ENCODE assay signal across 23 mouse cellular contexts in genomic region chr1:52658160-52658559, GRCm38 (mm10).
"Had no signal": no experiment of that assay in that cellular context is flagged by ENCODE, and none has a peak within 500 bp of the region (broad histone marks: within the 10 kb centered on the region; RNA-seq: fewer than 3 reads in every experiment).

No protein-coding gene starts in this region.

- H3K4me2 ChIP-seq: heart, embryonic 12.5 days; hindbrain, embryonic 12.5 days; hindbrain, embryonic 14.5 days; intestine, embryonic 15.5 days; limb, embryonic 13.5 days; limb, embryonic 15.5 days; liver, embryonic 12.5 days had no signal

- H3K9ac ChIP-seq: heart, embryonic 12.5 days; hindbrain, embryonic 12.5 days; hindbrain, embryonic 14.5 days; intestine, embryonic 15.5 days; limb, embryonic 13.5 days; limb, embryonic 15.5 days; liver, embryonic 12.5 days had no signal

- H3K27ac ChIP-seq: gastrocnemius, adult 2 months; heart, embryonic 10.5 days; hindbrain, embryonic 10.5 days; hindbrain, embryonic 12.5 days; hindbrain, embryonic 14.5 days; intestine, embryonic 15.5 days; layer of hippocampus, adult 2 months; left cerebral cortex, adult 2 months; limb, embryonic 13.5 days; limb, embryonic 15.5 days; liver, embryonic 12.5 days had no signal

- H3K4me3 ChIP-seq: gastrocnemius, adult 2 months; heart, embryonic 10.5 days; heart, embryonic 12.5 days; hindbrain, embryonic 10.5 days; hindbrain, embryonic 12.5 days; intestine, embryonic 15.5 days; layer of hippocampus, adult 2 months; left cerebral cortex, adult 2 months; limb, embryonic 13.5 days; limb, embryonic 15.5 days; liver, embryonic 12.5 days had no signal

- H3K4me1 ChIP-seq: heart, embryonic 10.5 days; hindbrain, embryonic 10.5 days; hindbrain, embryonic 12.5 days; intestine, embryonic 15.5 days; limb, embryonic 15.5 days had no signal

- H3K27me3 ChIP-seq: heart, embryonic 12.5 days; hindbrain, embryonic 12.5 days; intestine, embryonic 15.5 days; limb, embryonic 13.5 days; limb, embryonic 15.5 days; liver, embryonic 12.5 days had no signal

- H3K36me3 ChIP-seq: heart, embryonic 10.5 days; intestine, embryonic 15.5 days; limb, embryonic 13.5 days; limb, embryonic 15.5 days; liver, embryonic 12.5 days had no signal

- H3K9me3 ChIP-seq: heart, embryonic 10.5 days; heart, embryonic 12.5 days; hindbrain, embryonic 10.5 days; hindbrain, embryonic 12.5 days; intestine, embryonic 15.5 days; limb, embryonic 13.5 days; limb, embryonic 15.5 days; liver, embryonic 12.5 days had no signal

- ATAC-seq: inflammation-experienced regulatory T-cells, adult 6 months; intestine, embryonic 15.5 days; intestine, postnatal 0 days; liver, embryonic 12.5 days had no signal

- DNase-seq: gastrocnemius, adult 2 months; gastrocnemius, postnatal 10 days; gastrocnemius, postnatal 25 days; heart, postnatal 10 days; heart, postnatal 4 days; kidney, adult 18-20 months; kidney, adult 8-10 months; kidney, postnatal 10 days; kidney, postnatal 25 days; kidney, postnatal 4 days had no signal
